Mouse (Mus musculus) Muller cell, postnatal 12 days (primary cell): ENCODE results near the gene Agtpbp1.
"Not testable (repeated sequence)": the region's sequence is repeated elsewhere in the genome, so short reads cannot be mapped to it uniquely, and the experiment has no call there.

Experiments used
- DNase-seq: peaks from one replicate; pipeline ENCODE4 v3.0.0-alpha.2; 2015; ENCODE audit errors: inconsistent ontology term

Agtpbp1 gene

DNA sequence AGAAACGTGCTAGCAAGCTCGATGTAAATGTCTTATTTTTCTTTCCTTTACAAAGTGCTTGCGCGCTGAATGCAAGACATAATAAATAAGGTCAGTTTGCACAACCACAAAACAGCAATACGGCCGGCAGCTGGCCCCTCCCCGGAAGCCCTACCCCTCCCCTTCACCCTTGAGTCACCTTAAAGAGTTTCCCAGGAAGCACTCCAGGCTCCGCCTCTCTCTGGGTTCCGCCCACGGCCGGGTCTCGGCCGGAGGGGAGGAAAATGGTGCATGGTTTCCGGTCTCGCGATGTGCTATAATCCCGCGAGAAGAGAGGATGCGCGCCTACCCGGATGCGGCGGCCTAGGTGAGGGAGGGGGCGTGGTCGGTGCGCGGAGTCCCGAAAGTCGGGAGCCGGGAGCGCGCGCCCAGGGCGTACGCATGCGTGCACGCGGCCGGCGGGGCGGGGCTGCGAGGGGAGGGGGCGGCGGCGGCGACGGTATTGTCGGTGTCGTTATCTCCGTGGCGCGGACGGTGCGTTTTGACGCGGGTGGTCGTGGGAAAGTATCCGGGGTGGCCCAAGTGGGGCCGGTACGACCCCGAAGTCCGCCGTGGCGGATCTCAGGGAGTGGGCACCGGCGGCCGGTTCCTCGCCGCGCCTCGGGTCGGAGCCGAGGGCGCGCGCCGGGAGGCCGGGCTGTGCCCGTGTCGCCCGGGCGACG, at the start of gene Agtpbp1, which contains the start of gene Naa35:
Gene Agtpbp1 (minus strand): TSS at position 281 of the 701 bp plus-strand sequence.
Gene Naa35 (plus strand): TSS at position 313 of the 701 bp plus-strand sequence.
- DNase-seq: peak; percentile 100

DNA sequence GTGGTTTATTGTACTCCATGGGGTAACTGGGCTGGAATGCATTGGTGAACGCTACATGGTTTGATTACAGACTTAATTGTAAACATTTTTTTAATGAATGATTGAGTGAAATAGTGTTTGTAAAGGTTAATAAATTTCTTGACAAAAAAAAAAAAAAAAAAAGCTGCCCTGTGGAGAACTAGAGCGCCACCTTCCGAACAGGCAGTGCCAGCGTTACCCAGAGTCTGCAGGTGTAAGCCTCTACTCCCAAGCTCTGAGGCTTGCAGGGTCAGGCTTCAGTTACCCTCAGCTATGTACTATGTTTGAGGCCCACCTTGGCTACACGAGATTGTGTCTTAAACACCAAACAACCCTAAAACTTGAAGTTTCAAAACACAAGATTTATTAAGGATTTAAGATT, 49.6 kb upstream of the Agtpbp1 start:
- no peak for DNase-seq

DNA sequence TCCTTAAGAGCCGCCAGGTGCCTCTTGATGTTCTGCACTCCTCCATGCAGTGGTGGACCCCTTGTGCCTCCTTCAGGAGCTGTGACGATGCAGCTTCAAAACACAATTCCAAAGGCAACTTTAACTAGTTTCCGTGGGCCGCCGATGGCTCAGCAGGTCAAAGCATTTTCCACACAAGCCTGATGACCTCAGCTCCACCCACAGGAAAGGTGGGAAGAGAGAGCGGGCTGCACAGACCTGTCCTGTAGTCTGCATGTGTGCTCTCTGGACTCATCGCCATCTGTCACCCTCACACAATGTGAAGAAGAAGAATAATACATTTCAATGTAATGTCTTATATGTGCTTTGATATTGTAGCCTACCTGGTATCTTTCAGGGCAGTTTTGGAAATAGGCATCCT, 41.7 kb upstream of the Agtpbp1 start:
- no peak for DNase-seq

DNA sequence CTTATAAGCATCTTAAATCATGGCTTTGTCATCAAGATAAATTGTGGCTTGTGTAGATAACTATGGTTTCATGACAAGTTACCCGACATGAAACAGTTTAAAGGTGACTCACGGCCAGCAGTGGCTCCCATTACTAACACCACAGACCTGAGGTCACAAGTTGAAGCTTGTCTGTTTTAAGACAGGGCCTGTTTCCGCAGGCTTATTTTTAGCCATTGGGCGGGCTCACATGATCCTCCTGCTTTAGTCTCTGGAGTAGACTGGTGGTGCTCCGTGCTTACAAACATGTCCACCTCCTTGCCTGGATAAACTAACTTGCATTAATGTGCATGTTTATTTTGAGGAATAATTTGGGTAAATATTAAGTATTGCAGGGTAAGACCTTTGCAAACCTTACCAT, 39.9 kb upstream of the Agtpbp1 start:
- no peak for DNase-seq

DNA sequence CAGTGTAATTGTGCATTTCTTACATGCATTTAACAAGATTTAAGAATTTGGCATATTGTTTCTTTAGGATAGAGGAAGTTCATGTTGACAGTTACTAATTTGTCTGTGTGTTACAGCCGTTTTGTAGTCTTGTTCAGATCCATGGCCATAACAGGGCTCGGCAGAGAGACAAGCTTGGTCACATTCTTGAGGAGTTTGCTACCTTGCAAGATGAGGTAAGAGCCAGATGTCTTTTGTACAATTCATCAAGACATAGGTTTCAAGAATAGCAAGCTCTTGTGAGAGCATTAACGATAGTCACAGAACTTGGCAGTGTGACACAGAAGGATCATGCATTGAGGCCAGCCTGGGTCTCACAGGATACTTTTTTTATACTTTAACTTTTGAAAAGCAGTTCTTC, 39.4 kb upstream of the Agtpbp1 start:
- DNase-seq: no peak

DNA sequence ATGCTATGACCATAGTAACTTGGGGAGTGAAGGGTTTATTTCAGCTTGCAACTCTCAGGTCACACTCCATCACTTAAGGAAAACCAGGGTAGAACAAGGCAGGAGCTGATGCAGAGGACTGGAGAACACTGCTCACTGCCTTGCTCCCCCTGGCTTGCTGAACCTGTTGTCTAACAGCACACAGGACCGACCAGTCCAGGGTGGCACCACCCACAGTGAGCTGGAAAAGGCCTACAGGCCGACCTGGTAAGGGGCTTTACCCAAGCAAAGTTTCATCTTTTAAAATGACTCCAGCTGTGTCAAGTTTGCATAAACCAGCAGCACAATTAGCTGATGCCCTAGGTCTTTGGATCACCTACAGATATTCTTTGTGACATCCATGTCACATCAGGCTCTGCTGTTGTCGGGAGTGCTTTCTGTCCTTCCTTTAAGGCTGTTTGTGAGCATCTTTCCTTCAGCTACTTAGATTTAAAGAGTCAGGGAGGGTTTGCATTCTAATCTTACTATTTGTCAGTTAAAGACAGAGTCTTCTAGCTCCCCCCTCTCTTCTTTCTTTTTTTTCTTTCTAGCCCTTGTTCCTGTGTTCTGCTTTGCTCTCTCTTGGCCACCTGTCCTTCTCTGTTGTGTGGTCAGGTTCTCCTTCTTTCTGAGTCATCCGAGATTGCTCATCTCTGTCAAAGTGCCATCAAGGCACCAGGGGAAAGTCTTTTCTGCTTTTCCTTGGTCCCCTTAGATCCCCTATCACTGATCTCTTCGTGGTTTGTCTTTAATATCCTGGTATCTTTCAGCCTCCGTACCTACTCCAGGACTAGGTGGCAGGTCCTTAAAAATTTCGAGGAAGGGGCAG, 36.8 kb upstream of the Agtpbp1 start:
- no peak for DNase-seq

DNA sequence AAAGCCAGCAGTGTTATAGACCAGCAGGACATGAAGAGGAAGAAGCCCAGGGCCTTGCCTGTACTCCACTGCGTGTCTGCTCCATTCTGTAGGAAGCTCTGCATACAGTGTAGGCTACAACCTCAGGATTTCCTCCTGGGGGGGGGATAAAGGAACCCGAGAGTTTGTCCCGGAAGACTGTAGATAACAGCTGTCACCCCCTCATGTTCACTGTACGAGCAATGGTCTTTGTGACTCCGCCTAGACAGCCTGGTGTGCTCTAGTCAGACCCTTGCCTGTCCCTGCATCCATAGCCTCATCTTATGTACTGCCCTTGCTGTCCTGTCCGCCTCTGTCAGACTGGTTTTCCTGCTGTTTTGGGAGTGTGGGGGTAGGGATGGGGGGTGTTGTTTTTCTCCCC, 33.4 kb upstream of the Agtpbp1 start:
- no peak for DNase-seq

DNA sequence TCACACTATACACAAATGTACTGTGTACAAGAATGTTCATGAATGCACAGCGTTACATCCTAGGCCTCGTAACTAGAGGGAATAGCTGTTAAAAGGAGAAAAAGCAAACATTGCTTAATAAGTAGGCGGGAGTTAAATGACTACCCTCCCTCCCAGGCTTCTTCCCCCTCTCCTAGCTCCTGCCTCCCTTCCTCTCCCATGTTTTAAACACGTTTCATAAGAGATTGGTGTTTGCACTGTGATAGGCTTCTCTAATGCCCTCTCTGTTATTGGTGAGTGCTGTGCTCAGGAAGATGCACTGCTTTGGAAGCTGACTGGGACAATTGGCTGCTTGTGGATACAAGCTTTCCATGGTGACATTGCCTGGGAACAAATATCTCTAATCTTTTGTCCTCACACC, 30.5 kb upstream of the Agtpbp1 start:
- no peak for DNase-seq

DNA sequence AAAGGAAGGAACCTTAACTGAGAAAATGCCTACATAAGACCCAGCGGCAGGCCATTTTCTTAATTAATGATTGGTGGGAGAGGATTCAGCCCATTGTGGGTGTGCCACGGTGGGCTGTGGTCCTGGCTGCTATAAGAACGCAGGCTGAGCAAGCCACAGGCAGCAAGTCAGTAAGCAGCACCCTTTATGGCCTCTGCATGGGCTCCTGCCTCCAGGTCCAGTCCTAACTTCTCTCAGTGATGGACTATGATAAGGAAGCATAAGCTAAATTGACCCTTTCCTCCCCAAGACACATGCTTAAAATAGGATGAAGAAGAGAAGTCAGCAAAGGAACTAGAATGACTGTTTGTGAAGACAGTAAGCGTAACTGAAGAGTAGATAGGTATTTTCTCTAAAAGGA, 30.1 kb upstream of the Agtpbp1 start:
- DNase-seq: no peak

DNA sequence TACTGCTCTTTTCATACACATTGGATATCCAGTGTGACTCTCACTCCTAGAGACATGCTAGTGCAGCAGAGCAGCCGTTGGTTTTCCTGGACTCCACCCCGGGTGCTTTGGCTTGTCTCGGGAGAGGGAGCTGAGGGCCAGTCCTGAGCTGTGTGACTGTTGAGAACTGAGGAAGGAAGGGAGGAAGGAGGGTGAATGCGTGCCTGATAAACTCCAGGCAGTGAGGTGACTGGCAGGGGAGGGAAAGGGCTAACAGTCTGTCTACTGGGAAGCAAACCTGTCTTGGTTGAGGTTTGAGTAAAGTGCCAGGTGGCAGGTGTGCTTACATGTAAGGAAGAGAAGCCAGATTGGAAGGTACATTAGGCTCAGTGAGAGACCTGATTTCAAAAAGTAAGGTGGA, 28.8 kb upstream of the Agtpbp1 start:
- DNase-seq: no peak

DNA sequence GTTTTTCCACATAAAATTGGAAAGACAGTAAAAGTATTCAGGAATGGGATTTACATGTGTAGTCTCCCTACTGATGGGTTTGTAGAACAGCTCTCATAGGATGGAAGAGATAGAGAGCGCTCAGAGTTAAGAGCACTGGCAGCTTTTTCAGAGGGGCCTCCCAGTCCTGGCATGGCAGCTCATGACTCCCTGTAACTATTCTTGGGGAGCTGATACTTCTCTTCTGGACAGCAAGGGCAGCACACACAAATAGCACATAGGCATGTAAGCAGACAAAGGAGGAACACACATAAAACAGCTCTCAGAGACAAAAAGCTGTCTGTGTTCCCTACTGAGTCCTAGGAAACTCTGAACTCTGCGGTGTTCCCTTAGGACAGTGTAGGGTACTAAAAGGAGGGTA, 25.4 kb upstream of the Agtpbp1 start:
- DNase-seq: no peak

DNA sequence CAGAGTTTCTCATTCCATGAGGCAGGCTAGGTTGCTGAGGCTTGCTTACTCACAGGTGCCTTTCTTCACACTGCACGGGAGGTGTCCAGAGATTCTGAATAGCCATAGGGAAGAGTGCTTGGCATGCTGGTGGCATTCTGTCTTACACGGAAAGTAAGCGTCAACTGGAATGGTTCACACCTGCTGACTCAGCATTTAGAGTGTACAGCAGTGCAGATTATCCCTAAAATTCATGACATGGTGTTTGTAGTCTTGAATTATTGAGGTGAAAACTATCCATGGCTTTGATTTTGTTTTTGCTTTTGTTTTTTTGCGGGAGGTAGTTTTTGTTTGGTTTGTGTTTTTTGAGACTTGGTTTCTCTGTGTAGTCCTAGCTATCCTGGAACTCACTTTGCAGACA, 24.9 kb upstream of the Agtpbp1 start:
- no peak for DNase-seq

DNA sequence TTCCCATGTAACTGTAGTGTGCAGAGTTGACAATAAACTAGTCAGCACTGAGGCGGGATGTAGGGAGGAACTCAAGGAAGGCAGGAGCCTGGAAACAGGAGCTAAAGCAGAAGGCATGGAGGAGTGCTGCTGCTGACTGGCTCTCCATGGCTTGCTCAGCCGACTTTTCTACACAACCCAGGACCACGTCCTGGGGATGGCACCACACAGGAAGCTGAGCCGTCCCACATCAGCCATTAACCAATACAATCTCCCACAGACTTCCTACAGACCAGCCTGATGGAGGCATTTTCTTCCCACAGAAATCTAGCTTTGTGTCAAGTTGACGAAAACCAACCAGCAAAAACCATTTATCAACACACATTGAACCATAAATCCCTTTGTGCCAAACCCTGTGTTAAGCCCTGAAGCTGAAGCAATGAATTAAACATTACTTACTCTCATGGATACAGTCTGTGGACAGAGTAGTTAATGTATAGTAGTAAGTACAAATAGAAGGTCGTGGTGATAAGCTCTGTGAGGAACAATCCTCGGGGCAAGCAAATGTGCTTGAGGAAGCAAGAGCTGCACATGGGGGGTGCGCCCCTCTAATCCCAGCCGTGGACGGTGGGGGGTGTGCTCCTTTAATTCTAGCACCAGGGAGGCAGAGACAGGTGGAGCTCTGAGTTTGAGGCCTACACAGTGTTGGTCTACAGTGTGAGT, 20.3 kb upstream of the Agtpbp1 start:
- DNase-seq: no peak

DNA sequence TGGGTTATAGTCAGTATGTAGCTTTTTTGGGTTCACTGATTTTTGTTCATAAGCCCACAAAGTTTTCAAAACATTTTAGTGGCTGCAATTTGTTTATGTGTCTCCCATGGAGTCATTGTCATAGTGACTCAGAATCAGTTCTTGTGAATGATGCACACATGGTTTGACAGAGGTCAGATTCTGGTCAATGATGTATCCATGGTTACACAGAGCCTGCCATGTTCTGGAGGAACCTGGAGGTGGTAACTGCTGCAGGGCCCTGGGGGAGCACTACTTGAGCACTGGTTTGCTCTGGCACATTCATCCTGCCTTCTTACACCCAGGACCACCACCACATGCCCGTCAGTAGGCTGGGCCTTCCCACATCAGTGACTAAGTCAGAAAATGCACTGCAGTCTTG, 19.5 kb upstream of the Agtpbp1 start:
- DNase-seq: peak; percentile 88

DNA sequence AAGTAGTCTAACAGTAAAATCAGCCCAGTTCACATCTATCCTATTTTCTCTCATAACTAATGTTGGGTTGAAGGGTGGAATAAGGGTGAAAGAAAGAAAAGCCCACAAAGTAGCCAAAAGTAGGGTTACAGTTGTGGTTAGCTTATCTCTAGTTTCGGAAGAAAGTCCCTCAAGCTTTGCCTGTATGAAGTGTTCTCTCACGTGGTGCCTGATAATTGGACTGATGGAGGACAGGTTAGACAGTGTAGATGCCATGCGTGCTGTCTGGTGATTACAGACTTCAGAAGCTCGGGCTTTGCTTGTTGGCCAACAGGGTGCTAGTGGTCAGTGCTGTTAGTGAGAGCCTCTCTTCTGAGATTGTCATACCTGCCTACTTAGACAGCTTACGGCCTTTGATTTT, 18.1 kb upstream of the Agtpbp1 start:
- DNase-seq: no peak

DNA sequence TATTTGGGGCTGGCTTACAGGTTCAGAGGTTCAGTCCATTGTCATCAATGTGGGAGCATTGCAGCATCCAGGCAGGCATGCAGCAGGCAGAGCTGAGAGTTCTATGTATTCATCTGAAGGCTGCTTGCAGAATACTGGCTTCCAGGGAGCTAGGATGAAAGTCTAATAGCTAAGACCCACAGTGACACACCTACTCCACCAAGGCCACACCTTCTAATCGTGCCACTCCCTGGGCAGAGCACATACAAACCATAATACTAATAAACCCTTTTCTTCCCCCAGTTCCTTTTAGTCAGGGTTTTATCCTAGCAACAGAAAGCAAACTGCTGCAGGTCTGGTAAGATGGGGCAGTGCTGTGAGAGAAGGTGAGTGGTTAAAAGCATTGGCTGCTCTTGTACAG, 7.6 kb upstream of the Agtpbp1 start:
- DNase-seq: no peak

DNA sequence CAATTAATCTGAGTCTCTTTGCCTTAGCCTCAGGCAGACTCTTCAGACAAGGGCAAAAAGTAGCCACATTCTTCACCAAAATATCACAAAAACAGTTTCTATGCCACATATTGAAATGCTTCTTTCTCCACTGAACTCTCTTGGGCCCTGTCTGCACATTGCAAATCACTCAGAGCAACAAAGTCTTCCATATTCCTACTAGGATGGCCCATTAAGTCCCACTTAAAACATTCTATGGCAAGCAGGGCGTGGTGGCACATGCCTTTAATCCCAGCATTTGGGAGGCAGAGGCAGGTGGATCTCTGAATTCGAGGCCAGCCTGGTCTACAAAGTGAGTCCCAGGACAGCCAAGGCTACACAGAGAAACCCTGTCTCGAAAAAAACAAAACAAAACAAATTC, 7.0 kb upstream of the Agtpbp1 start:
- DNase-seq: not testable (repeated sequence)

DNA sequence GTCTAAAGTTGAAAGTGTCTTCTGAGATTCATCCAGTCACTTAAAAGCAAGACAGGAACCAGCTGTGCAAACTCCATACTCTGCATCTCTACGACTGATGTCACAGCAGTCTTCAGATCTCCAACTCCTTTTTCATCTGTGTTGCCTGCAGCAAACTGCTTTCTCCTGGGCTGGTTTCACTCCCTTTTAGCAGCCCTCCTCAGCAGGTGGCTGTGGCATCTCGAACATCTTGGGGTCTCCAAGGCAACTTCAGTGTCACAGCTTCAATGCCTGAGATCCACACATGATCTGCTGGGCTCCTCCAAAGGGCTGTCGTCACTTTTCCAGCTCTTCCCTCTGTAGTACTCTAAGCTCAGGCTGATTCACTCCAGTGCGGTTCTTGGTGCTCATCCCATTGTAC, 5.7 kb upstream of the Agtpbp1 start:
- no peak for DNase-seq

DNA sequence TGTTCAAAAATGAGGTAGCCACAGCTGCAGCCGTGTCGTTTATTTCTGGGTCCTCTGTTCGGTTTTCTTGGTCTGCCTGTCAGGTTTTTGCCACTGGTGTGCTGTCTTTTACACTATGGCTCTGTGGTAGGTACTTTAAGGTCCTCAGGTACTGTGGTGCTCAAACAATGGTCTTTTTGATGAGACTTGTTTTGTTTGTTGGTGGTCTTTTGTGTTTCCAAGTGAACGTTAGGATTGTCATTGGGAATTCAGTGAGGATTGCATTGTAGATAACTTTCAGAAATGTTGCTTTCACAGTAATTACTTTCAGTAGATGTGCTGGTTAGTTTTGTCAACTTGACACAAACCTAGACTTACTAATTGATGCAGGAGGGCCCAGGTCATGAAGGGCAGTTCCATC, 4.6 kb upstream of the Agtpbp1 start:
- DNase-seq: no peak

DNA sequence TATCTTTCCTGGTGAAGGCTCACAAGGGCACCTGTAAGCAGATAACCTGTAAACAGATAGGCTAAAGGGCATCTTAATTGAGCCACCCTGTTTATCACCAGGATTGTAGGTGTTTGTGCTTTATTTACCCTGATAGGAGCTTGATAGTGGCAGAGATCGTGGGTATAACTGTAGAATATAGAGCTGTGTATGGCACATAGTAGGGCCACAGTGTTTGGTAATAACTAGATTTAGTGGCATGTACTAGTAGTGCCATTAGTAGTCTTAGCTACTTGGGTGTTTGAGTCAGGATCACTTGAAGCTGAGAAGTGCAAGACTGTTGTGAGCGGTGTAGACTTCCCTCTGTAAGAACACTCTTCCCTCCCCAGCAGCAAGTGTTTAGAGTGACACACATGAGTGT, 2.2 kb upstream of the Agtpbp1 start:
- no peak for DNase-seq

DNA sequence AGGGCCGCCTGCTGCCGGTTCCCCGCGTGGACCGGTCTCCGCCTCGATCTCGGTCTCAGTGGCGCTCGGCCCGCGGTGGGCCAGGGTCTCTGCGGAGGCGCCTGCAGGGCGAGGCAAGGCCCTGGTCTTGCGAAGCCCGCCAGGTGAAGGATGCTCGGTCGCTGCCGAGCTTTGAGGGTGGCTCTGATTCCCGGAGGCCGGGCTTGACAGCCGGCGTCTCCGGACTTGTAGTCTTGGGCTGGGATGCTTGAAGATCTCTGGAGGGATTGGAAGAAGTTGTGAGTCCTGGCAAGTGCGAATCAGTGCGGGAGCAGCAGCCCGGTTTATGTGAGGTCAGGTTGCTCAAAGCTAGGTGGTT, 600 bp upstream of the Agtpbp1 start:
- DNase-seq: no peak

DNA sequence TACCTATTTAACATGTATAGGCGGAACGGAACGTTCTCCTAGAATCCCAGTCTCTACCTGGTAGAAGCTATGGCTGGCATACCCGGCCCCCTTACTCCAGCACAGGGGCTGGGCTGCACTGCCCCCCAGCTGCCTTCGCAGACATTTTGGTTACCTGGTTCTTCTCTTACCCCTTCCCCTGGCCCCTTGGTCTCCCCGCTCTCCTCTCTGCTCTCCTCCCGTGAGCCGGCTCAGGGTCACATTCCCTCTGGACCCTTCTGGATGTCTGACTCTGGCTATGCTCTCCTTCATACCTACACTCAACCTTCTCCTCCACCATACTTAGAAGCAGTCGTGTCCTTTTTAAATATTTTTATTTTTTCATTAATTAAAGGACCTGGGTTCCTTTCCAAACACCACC, 546 bp downstream of the Agtpbp1 start:
- no peak for DNase-seq

DNA sequence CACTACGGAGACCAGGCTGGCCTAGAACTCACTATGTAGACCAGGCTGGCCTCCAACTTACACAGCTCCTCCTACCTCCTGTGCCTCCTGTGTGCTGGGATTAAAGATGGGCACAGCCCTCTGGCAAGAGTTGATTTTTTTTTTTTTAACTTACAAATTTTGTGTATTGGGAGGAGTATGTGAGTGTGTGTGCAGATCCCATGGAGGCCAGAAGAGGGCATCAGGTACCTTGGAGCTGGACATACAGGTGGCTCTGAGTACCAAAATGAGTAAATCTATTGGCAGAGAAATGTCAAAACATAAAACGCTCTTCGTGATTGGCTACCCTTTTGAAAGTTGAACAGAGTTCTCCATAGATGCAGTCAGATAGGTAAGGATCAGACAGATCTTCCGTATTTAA, 4.1 kb downstream of the Agtpbp1 start:
- DNase-seq: no peak
